Mouse (Mus musculus) erythroblast, embryonic 14.5 days (primary cell): Measurements from ENCODE around the gene Bpnt1.

Experiments used
- GATA1 ChIP-seq: IDR thresholded peaks from 2 replicates; pipeline ENCODE4 v1.6.1; 2012; ENCODE audit warnings: low read length, inconsistent platforms, mixed read lengths
- TAL1 ChIP-seq: IDR thresholded peaks from 3 replicates; pipeline ENCODE4 v1.6.1; 2012; ENCODE audit warnings: low read length, inconsistent platforms, mixed read lengths

DNA sequence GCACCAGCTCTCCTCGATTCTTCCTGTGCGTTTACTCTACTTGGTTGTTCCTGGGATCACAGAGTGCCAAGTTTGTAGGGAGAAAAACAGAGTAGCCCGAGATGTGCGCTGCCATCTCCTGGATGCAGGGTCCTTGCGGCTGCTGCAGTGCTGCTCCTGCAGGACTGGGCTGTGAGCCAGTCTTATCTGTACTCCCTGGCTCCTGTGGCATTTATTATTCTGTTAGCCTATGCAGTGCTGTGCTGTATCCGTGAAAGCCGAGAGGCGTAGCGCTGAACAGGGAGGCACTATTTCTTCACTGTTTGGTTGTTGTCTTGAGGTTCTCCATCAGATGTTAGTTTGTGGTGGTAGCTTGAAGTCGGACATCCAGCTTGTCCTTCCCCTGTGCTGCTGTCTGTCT is 74.0 kb downstream of the Bpnt1 start:
- TF ChIP-seq TAL1: no peak
- TF ChIP-seq GATA1: no peak
